Mouse (Mus musculus): Measurements from ENCODE around the gene Rab6b.

GRCm38 (mm10) chr9:103139481-103139880, 27.9 kb downstream of the Rab6b start:
- TF ChIP-seq NELFE (IDR thresholded peaks at IDR 0.05; ENCODE audit: low read depth, low read length) (no peak), CHD1 (IDR thresholded peaks at IDR 0.05; ENCODE audit: low read depth, low read length) (no peak), ZC3H11A (IDR thresholded peaks at IDR 0.05; ENCODE audit: low read depth, low read length) (no peak), CTCF (conservative IDR thresholded peaks at IDR 0.05 in 1 of 2, IDR thresholded peaks at IDR 0.05 in 1 of 2; ENCODE audit: low read depth in 2 of 2, low read length in 2 of 2) (no peak), MXI1 (IDR thresholded peaks at IDR 0.05; ENCODE audit: low read depth, low read length) (no peak), MAX (IDR thresholded peaks at IDR 0.05; ENCODE audit: low read length) (no peak), ETS1 (conservative IDR thresholded peaks at IDR 0.05; ENCODE audit: low read depth, low read length) (no peak), EP300 (IDR thresholded peaks at IDR 0.05; ENCODE audit: low read length) (no peak), BHLHE40 (IDR thresholded peaks at IDR 0.05; ENCODE audit: low read depth, low read length) (no peak), JUND (conservative IDR thresholded peaks at IDR 0.05; ENCODE audit: low read depth, low read length) (no peak), POLR2AphosphoS2 (IDR thresholded peaks at IDR 0.05; ENCODE audit: low read depth, low read length) (no peak), MAZ (IDR thresholded peaks at IDR 0.05; ENCODE audit: low read depth, low read length) (no peak), POLR2A (IDR thresholded peaks at IDR 0.05; ENCODE audit: low read depth, low read length) (no peak)

Data from CH12.LX (cell line).